Mouse (Mus musculus) heart, embryonic 11.5 days (tissue): ENCODE results near the gene Ncor2. TPM values are rescaled to one million over a fixed set of nuclear protein-coding genes. Genes with fewer than 3 reads are reported as not detected.
"Not testable (repeated sequence)": the region's sequence is repeated elsewhere in the genome, so short reads cannot be mapped to it uniquely, and the experiment has no call there.

Experiments used
- ATAC-seq: fragments of 200-750 bp; cut with Nextera tagmentation; replicated peaks from 2 replicates; pipeline ENCODE4 v1.8.0; 2017; ENCODE audit warnings: moderate library complexity; ENCODE audit not compliant: insufficient number of reproducible peaks, low FRiP score, low TSS enrichment
- H3K27ac ChIP-seq: fragments of 300-500 bp; sonication (generic); 2 replicates; pipeline ENCODE4 v1.5.1; 2014; ENCODE audit warnings: mild to moderate bottlenecking, low read depth, low read length
- H3K27me3 ChIP-seq: fragments of 300-500 bp; sonication (generic); 2 replicates; pipeline ENCODE4 v1.6.1; 2014; ENCODE audit warnings: mild to moderate bottlenecking, low read length, mixed read lengths; ENCODE audit not compliant: control insufficient read depth, insufficient read depth
- H3K36me3 ChIP-seq: fragments of 300-500 bp; sonication (generic); 2 replicates; pipeline ENCODE4 v1.6.1; 2014; ENCODE audit warnings: mild to moderate bottlenecking, low read length, moderate library complexity, mixed read lengths; ENCODE audit not compliant: control insufficient read depth, insufficient read depth
- H3K4me1 ChIP-seq: fragments of 300-500 bp; sonication (generic); 2 replicates; pipeline ENCODE4 v1.6.1; 2014; ENCODE audit warnings: low read length; ENCODE audit not compliant: control insufficient read depth, insufficient read depth
- H3K4me2 ChIP-seq: fragments of 300-500 bp; sonication (generic); 2 replicates; pipeline ENCODE4 v1.6.1; 2014; ENCODE audit warnings: mild to moderate bottlenecking, moderate library complexity
- H3K4me3 ChIP-seq: fragments of 300-500 bp; sonication (generic); 2 replicates; pipeline ENCODE4 v1.5.1; 2014; ENCODE audit warnings: low read depth, low read length
- H3K9ac ChIP-seq: fragments of 300-500 bp; sonication (generic); 2 replicates; pipeline ENCODE4 v1.6.1; 2014; ENCODE audit warnings: mild to moderate bottlenecking, low read depth, low read length, moderate library complexity
- H3K9me3 ChIP-seq: fragments of 300-500 bp; sonication (generic); replicated peaks from 2 replicates; pipeline ENCODE4 v1.6.1; 2016; ENCODE audit warnings: low read length; ENCODE audit not compliant: control insufficient read depth
- WGBS: fragments of 180-500 bp; shearing (Covaris S2); extraction: QIAGEN DNeasy Blood & Tissue Kit; methylation state at CpG from one replicate; pipeline ENCODE4 v1.1.7; 2014; ENCODE audit not compliant: insufficient replicate concordance; 5-methylcytosine and 5-hydroxymethylcytosine counted together
- polyA plus RNA-seq: library from polyadenylated mRNA; unstranded; fragments of >200 nt; fragmentation: Nextera tagmentation; extraction: Ambion mirVana; gene quantifications from 2 replicates; pipeline ENCODE4 v1.2.1, GENCODE M21; 2014

The Ncor2 gene
- polyA plus RNA-seq, 1 experiment from 2014 or later: 18.8 TPM

GRCm38 (mm10) chr5:125199086-125199485, 20.1 kb upstream of the Ncor2 start:
- Histone ChIP-seq H3K9ac (no peak overlapping the region), H3K27me3 (no peaks in the 10 kb centered on the region), H3K4me2 (no peak overlapping the region), H3K4me1 (peaks cover 10% of the 10 kb centered on the region), H3K27ac (no peak overlapping the region), H3K36me3 (no peaks in the 10 kb centered on the region), H3K4me3 (no peak overlapping the region), H3K9me3 (no peaks in the 10 kb centered on the region)
- no peak for ATAC-seq
- WGBS: 76% methylated on average over 6 of the region's 6 CpGs

GRCm38 (mm10) chr5:125197325-125197724, 18.3 kb upstream of the Ncor2 start:
- H3K36me3 ChIP-seq, ATAC-seq, H3K4me3 ChIP-seq, H3K9ac ChIP-seq, H3K4me2 ChIP-seq, H3K4me1 ChIP-seq, H3K9me3 ChIP-seq, H3K27me3 ChIP-seq, H3K27ac ChIP-seq: not testable (repeated sequence)
- 57% methylated on average over 2 of the region's 2 CpGs for WGBS

GRCm38 (mm10) chr5:125196054-125196453, 17.0 kb upstream of the Ncor2 start:
- no peak for ATAC-seq
- H3K4me1 ChIP-seq: no peaks in the 10 kb centered on the region
- no peak overlapping the region for H3K9ac ChIP-seq
- no peaks in the 10 kb centered on the region for H3K9me3 ChIP-seq
- no peak overlapping the region for H3K4me2 ChIP-seq
- H3K36me3 ChIP-seq: no peaks in the 10 kb centered on the region
- no peak overlapping the region for H3K4me3 ChIP-seq
- no peaks in the 10 kb centered on the region for H3K27me3 ChIP-seq
- 75% methylated on average over 13 of the region's 13 CpGs for WGBS
- no peak overlapping the region for H3K27ac ChIP-seq

GRCm38 (mm10) chr5:125195142-125195541, 16.1 kb upstream of the Ncor2 start:
- H3K4me1 ChIP-seq: no peaks in the 10 kb centered on the region
- no peaks in the 10 kb centered on the region for H3K9me3 ChIP-seq
- H3K36me3 ChIP-seq: no peaks in the 10 kb centered on the region
- H3K27me3 ChIP-seq: no peaks in the 10 kb centered on the region
- H3K9ac ChIP-seq: no peak overlapping the region
- no peak overlapping the region for H3K27ac ChIP-seq
- WGBS: 45% methylated on average over 3 of the region's 3 CpGs
- H3K4me2 ChIP-seq: no peak overlapping the region
- no peak overlapping the region for H3K4me3 ChIP-seq
- no peak for ATAC-seq

- Histone ChIP-seq H3K4me2 (no peak overlapping the region), H3K36me3 (no peaks in the 10 kb centered on the region), H3K9me3 (no peaks in the 10 kb centered on the region), H3K9ac (no peak overlapping the region), H3K27ac (no peak overlapping the region), H3K4me3 (no peak overlapping the region), H3K27me3 (no peaks in the 10 kb centered on the region), H3K4me1 (no peaks in the 10 kb centered on the region)
- 58% methylated on average over 25 of the region's 25 CpGs for WGBS
- ATAC-seq: no peak
Observed at GRCm38 (mm10) chr5:125193478-125194439, 14.7 kb upstream of the Ncor2 start.

- 59% methylated on average over 9 of the region's 9 CpGs for WGBS
- Histone ChIP-seq H3K27ac (no peak overlapping the region), H3K4me2 (no peak overlapping the region), H3K9me3 (no peaks in the 10 kb centered on the region; the same call in none of the 2 replicates), H3K4me3 (no peak overlapping the region), H3K4me1 (0 out of 2 replicates have a peak, but pooled peaks cover 2% of the 10 kb centered on the region), H3K36me3 (no peaks in the 10 kb centered on the region), H3K27me3 (no peaks in the 10 kb centered on the region), H3K9ac (no peak overlapping the region)
- no peak for ATAC-seq
Observed at GRCm38 (mm10) chr5:125191608-125192007, 12.6 kb upstream of the Ncor2 start.

- Histone ChIP-seq H3K9me3 (no peaks in the 10 kb centered on the region; the same call in none of the 2 replicates), H3K36me3 (no peaks in the 10 kb centered on the region), H3K4me1 (0 out of 2 replicates have a peak, but pooled peaks cover 2% of the 10 kb centered on the region), H3K4me3 (no peak overlapping the region), H3K9ac (no peak overlapping the region), H3K4me2 (no peak overlapping the region), H3K27me3 (no peaks in the 10 kb centered on the region), H3K27ac (no peak overlapping the region)
- no peak for ATAC-seq
- 69% methylated on average over 7 of the region's 7 CpGs for WGBS
Observed at GRCm38 (mm10) chr5:125190105-125190813, 11.2 kb upstream of the Ncor2 start.

- Histone ChIP-seq H3K9ac (no peak overlapping the region), H3K4me3 (no peak overlapping the region), H3K27ac (no peak overlapping the region), H3K4me1 (0 out of 2 replicates have a peak, but pooled peaks cover 2% of the 10 kb centered on the region), H3K36me3 (no peaks in the 10 kb centered on the region), H3K27me3 (no peaks in the 10 kb centered on the region), H3K9me3 (no peaks in the 10 kb centered on the region; the same call in none of the 2 replicates), H3K4me2 (no peak overlapping the region)
- 0 out of 2 replicates have a peak, but pooled peaks have one; percentile 22 for ATAC-seq
- 39% methylated on average over 11 of the region's 11 CpGs for WGBS
Observed at GRCm38 (mm10) chr5:125189625-125190024, 10.6 kb upstream of the Ncor2 start.
